Mouse (Mus musculus) cerebellum, adult 2 months (tissue): ENCODE data around the gene Dusp13. TPM values are rescaled to one million over a fixed set of nuclear protein-coding genes. Genes with fewer than 3 reads are reported as not detected.
A peak's percentile ranks its signal among the peaks of the same experiment; 100 is the strongest.

ENCODE experiments used
- DNase-seq, 2 experiments: peaks; one replicate each; pipeline ENCODE4 v3.0.0; 2021
- H3K27ac ChIP-seq: fragments of 200-500 bp; 2 replicates; pipeline ENCODE4 v1.5.1; 2012; ENCODE audit warnings: low read length, control low read depth, inconsistent platforms; ENCODE audit not compliant: insufficient read depth
- H3K27me3 ChIP-seq: fragments of 200-500 bp; 2 replicates; pipeline ENCODE4 v1.6.1; 2012; ENCODE audit warnings: inconsistent platforms, mild to moderate bottlenecking, low read length, moderate library complexity; ENCODE audit not compliant: control insufficient read depth, insufficient read depth
- H3K4me1 ChIP-seq: fragments of 200-500 bp; 2 replicates; pipeline ENCODE4 v1.6.1; 2011; ENCODE audit warnings: low read length; ENCODE audit not compliant: control insufficient read depth, insufficient read depth
- H3K4me3 ChIP-seq: fragments of 200-500 bp; replicated peaks from 2 replicates; pipeline ENCODE3; 2011; ENCODE audit warnings: mild to moderate bottlenecking, low read depth, low read length, control low read depth; ENCODE audit not compliant: insufficient read depth
- CTCF ChIP-seq: fragments of 200-500 bp; IDR thresholded peaks from 2 replicates; pipeline ENCODE4 v1.5.1; 2011; ENCODE audit warnings: low read depth, mild to moderate bottlenecking, control low read depth, low read length, moderate library complexity, borderline replicate concordance; ENCODE audit not compliant: insufficient read depth
- POLR2A ChIP-seq: fragments of 200-500 bp; IDR thresholded peaks from 2 replicates; pipeline ENCODE4 v1.6.1; 2011; ENCODE audit warnings: low read length, control low read depth, borderline replicate concordance; ENCODE audit not compliant: insufficient read depth
- WGBS: fragments of 180-500 bp; shearing (Covaris S2); methylation state at CpG from one replicate; pipeline ENCODE4 v1.1.7; 2018; 5-methylcytosine and 5-hydroxymethylcytosine counted together
- polyA plus RNA-seq: library from polyadenylated mRNA; depleted of rRNA; stranded (reverse); fragments of >200 nt; gene quantifications from 2 replicates; pipeline ENCODE4 v1.2.3, GENCODE M21; 2012

Dusp13 gene
- polyA plus RNA-seq, 1 experiment: 0.75 TPM

DNA sequence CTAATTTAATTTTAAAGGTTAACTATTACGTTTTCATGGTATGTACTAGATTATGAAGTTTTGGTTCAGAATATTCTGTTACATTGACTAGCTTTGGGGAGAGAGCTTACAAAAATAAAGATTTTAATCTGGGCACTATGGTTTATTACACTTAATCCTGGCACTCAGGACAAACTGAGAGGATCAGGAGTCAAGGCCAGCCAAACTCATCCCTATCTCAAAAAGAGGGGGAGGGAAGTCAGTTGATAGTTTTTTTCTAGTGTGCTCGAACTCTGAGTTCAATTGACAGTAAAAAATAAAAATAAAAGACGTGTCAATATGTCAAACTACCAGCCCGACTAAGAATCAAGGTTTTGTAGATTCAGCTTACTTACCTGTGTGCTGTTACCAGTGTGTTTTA, 2.4 kb upstream of the Dusp13 start:
- TF ChIP-seq CTCF (no peak), POLR2A (no peak)
- H3K4me3 ChIP-seq: no peak overlapping the region
- H3K27me3 ChIP-seq: no peaks in the 10 kb centered on the region
- H3K4me1 ChIP-seq: peaks cover 8% of the 10 kb centered on the region
- 74% methylated on average over 4 of the region's 4 CpGs for WGBS
- H3K27ac ChIP-seq: no peak overlapping the region
- no peak for DNase-seq

DNA sequence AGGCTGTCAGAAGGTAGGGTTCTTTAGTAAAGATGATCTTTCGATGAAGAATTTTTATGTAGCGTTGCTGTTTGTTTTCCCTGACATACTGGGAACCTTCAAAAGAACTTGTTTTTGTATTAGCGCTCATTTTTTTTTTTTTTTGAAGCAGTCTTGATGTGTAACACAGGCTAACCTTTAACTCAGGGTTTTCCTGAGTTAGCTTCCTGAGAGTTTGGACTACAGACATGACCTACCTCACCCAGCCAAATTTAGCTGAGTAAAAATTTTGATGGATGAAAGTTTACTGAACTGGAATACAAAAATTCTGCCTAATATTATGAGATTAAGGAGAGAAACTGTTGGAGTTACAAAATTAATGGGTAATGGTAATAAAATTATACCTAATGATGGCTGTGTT, 1.4 kb upstream of the Dusp13 start:
- no peak for DNase-seq
- Histone ChIP-seq H3K27me3 (no peaks in the 10 kb centered on the region), H3K27ac (no peak overlapping the region), H3K4me1 (peaks cover 8% of the 10 kb centered on the region), H3K4me3 (no peak overlapping the region)
- 86% methylated on average over 3 of the region's 3 CpGs for WGBS
- TF ChIP-seq CTCF: no peak

DNA sequence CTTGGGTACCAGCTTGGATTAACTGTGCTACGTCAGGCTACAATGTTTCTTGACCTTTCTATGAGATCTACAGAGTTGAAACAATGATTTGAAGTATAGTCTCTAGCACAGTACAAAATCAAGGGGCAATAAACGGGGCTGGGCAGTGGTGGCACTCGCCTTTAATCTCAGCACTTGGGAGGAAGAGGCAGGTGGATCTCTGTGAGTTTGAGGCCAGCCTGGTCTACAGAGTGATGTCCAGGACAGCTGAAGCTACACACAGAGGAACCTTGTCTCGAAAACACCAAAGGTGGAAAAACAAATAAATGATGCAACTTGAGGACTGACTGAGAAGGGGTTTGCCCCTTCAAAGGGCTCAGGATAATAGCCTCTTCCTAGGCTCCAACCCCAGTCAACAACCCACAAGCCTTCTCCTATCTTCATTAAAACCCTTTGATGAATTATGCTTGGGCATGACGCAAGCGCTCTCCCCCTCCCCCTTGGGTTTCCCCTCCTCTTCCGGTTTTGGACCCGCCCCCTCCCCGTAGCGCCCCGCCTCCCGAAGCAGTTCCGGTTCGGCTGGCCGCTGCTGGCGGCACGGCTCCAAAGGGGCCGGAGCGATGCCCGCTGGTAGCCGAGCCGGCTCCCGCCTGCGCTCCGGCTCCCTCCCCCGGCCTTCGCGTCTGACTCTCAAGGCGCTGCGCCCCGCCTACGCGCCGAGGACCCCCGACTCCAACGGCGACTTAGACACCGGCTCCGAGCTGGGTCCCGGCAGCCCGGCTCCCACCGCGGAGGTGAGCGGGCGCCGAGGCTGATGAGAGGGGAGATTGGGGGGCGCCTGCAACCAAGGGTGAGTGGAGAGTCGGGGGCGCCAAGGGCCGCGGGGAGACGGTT, 737 bp downstream of the Dusp13 start, which contains the start of gene Samd8:
TSS of gene Samd8 (plus strand) at position 524 of the 873 bp plus-strand sequence.
- H3K4me3 ChIP-seq: peak within 1 kb of the TSS; percentile 87

DNA sequence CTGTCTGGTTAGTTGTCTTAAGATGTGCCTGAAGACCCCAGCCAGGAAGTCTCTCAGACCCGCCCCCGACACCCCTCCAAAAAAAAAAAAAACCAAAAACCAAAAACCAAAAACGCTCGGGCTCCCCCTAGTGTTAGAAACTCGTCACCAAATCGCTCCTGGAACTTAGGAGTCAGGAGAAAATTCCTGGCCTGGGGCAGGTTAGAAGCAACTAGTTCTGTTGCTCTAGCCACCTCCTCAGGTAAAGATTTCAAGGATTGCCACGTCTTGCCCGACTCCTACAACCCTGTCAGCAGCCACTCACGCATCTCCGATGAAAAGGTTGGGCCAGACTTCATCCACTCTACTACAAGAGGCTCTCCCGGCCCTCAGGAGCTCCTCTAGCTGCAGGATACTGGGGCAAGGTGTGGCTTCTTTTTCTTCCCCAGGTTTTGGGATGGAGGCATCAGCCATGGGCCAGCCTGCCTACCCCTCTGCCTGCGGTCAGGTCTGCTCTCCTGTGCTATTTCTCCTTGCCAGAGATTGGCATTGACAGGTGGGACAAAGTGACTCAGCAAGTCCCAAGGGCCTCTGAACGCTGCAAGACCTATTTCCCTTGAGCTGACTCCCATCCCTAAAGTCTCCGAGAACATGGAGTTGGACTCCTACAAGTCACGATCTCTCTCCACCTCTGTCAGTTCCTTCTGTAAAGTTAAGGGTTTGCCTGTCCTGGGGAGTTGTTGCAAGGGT, 2.7 kb downstream of the Dusp13 start:
- 43% methylated on average over 15 of the region's 15 CpGs for WGBS
- peaks cover 2% of the 10 kb centered on the region for H3K4me1 ChIP-seq
- DNase-seq: peak; percentile 43 to 62
- H3K4me3 ChIP-seq: no peak overlapping the region
- no peaks in the 10 kb centered on the region for H3K27me3 ChIP-seq
- TF ChIP-seq POLR2A (no peak), CTCF (0 out of 2 replicates have a peak, but pooled peaks have one; percentile 24)
- no peak overlapping the region for H3K27ac ChIP-seq

More for the DNA sequence above, 737 bp downstream of the Dusp13 start, which contains the start of gene Samd8:
- WGBS: 6% methylated on average over 52 of the region's 52 CpGs
- no peaks in the 10 kb centered on the region for H3K27me3 ChIP-seq
- H3K27ac ChIP-seq: peak within 1 kb of the TSS; percentile 74
- H3K4me1 ChIP-seq: peaks cover 5% of the 10 kb centered on the region
- TF ChIP-seq POLR2A: peak; percentile 67; the same call in 1 of the 2 replicates
- TF ChIP-seq CTCF: no peak
- peak; percentile 88 to 89 for DNase-seq

DNA sequence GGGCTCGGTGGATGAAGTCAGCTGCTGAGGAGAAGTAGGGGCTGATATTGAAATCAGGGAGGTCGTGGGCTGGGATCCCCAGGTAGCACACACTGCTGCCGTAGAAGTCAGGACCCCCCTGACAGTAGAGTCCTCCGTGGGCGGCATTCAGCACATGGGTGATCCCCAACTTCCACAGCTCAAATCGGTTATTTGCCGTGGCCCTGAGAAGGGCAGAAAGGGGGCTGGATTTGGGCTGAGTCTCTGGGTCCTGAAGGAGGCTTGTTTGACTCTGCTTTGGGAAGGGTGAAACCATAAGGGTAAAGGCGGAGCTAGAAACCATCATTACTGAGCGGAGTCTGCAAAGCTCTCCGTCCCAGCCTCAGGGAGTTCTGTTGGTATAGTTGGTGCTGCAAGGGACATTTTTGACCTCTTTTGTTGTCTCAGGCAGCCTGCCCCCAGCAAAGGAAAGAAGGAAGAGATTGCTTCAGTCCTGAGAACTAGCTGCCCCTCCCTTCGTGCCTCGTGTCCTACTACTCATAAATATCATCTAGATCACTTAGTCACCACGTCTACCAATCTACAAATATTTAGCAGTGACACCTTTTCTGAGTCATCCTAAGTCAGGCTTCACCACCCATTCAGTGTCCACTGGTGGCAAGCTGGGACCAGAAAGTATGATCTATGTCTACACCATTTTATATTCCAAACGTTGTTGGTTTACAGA, 3.4 kb downstream of the Dusp13 start:
- DNase-seq: no peak
- Histone ChIP-seq H3K4me3 (no peak overlapping the region), H3K4me1 (peaks cover 2% of the 10 kb centered on the region; the same call in 1 of the 2 replicates), H3K27ac (no peak overlapping the region), H3K27me3 (no peaks in the 10 kb centered on the region)
- TF ChIP-seq CTCF (no peak), POLR2A (no peak)
- WGBS: 77% methylated on average over 14 of the region's 14 CpGs

DNA sequence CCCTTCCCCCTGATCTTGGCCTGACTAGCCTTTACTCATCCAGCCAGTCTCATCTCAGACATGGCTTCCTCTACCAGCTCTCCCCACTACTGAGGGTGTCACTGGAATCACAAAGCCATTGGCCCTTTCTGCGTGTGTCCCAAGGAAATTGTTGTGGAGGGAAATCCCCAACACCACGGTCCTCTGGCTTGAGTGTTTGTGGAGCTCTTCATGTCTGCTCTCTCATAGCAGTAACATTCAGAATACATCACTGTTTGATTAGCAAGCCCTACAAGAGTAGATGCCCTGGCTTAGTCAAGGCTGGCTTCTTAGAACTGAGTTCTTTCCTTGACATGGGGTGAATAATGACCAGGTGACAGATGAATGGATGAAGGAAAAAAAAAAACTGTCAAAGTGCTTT, 4.1 kb downstream of the Dusp13 start:
- peaks cover 2% of the 10 kb centered on the region; the same call in 1 of the 2 replicates for H3K4me1 ChIP-seq
- 70% methylated on average over 2 of the region's 2 CpGs for WGBS
- TF ChIP-seq CTCF: no peak
- no peak for TF ChIP-seq POLR2A

DNA sequence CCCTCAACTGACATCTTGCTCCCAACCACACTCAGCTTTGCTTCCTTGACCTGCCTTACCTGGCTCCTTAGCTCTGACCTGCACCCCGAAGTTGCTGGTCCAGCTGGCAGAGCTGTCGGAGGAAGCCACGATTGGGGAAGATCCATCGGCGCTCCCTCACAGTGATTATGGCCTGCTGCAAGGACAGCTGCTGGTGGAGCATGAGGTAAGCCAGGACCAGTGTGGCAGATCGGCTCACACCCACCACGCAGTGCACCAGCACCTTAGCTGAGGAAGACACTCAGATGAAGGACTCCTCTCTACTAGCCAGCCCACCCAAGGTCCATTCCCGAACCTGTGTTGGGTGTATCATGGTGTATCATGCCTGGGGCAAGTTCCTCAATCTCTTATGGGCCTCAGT, 4.7 kb downstream of the Dusp13 start:
- Histone ChIP-seq H3K4me1 (peaks cover 2% of the 10 kb centered on the region; the same call in 1 of the 2 replicates), H3K27ac (no peak overlapping the region), H3K27me3 (no peaks in the 10 kb centered on the region), H3K4me3 (no peak overlapping the region)
- TF ChIP-seq POLR2A: no peak
- WGBS: 89% methylated on average over 8 of the region's 8 CpGs
- no peak for DNase-seq

More for the DNA sequence above, 4.1 kb downstream of the Dusp13 start:
- no peak for DNase-seq
- Histone ChIP-seq H3K27me3 (no peaks in the 10 kb centered on the region), H3K4me3 (no peak overlapping the region), H3K27ac (no peak overlapping the region)
